Comparison of ENCODE assay signal across 10 mouse cellular contexts in genomic region chr15:102377810-102378262, GRCm38 (mm10). TPM values are rescaled to one million over a fixed set of nuclear protein-coding genes. Genes with fewer than 3 reads are reported as not detected.
DNase-seq lines count a peak whose midpoint lies in the region; ATAC-seq and TF ChIP-seq lines count a peak whose summit lies in the region.
"Had no signal": no experiment of that assay in that cellular context is flagged by ENCODE, and none has a peak within 500 bp of the region (broad histone marks: within the 10 kb centered on the region; RNA-seq: fewer than 3 reads in every experiment).

No protein-coding gene starts in this region.

- no peaks in the 10 kb centered on the region for H3K27me3 ChIP-seq in heart, postnatal 0 days (ENCODE audit: control insufficient read depth, insufficient read depth, low read length)
- H3K27me3 ChIP-seq: Patski had no signal

- 9% methylated on average over 10 of the region's 10 CpGs for WGBS in heart, postnatal 0 days

- no peak for TF ChIP-seq CTCF in layer of hippocampus, adult 2 months (conservative IDR thresholded peaks at IDR 0.05)
- TF ChIP-seq CTCF in embryonic fibroblast, embryonic 13.5 days (IDR thresholded peaks at IDR 0.05; ENCODE audit: borderline replicate concordance, insufficient read depth, low read length), result no peak
- no peak for TF ChIP-seq CTCF in heart, postnatal 0 days (IDR thresholded peaks at IDR 0.05; ENCODE audit: low read depth)

- no peak overlapping the region for H3K4me3 ChIP-seq in layer of hippocampus, adult 2 months
- H3K4me3 ChIP-seq in embryonic fibroblast, embryonic 13.5 days (ENCODE audit: insufficient read depth, low read length), result no peak overlapping the region
- H3K4me3 ChIP-seq in heart, postnatal 0 days (ENCODE audit: low read depth, low read length), result peak overlapping the region; percentile 65; the same call in 1 of the 2 replicates

- DNase-seq in layer of hippocampus, adult 2 months (ENCODE audit: low spot score in 2 of 2), result no peak
- DNase-seq in layer of hippocampus, postnatal 10 days (ENCODE audit: low spot score in 2 of 2), result no peak
- peak; percentile 62 for DNase-seq in heart, postnatal 0 days (ENCODE audit: low spot score)
- DNase-seq in kidney, postnatal 10 days, result peak; percentile 91
- peak; percentile 63 to 79 for DNase-seq in lung, postnatal 4 days
- peak; percentile 69 for DNase-seq in testis, postnatal 10 days (ENCODE audit: low spot score)
- no peak for DNase-seq in yolk sac, embryonic 10.5 days (ENCODE audit: low spot score)

- no peak for TF ChIP-seq POLR2A in embryonic fibroblast, embryonic 13.5 days (IDR thresholded peaks at IDR 0.05; ENCODE audit: low read depth, low read length)

- ATAC-seq in heart, postnatal 0 days (ENCODE audit: insufficient read depth, low read depth), result peak; percentile 62

- no peak for TF ChIP-seq EP300 in heart, postnatal 0 days (IDR thresholded peaks at IDR 0.05; ENCODE audit: low read depth)

- 0 out of 2 replicates have a peak, but pooled peaks cover 6% of the 10 kb centered on the region for H3K4me1 ChIP-seq in embryonic fibroblast, embryonic 13.5 days (ENCODE audit: control insufficient read depth, insufficient read depth, low read length)
- no peaks in the 10 kb centered on the region; the same call in 1 of the 2 replicates for H3K4me1 ChIP-seq in heart, postnatal 0 days (ENCODE audit: control insufficient read depth, insufficient read depth)

- peak overlapping the region; percentile 91 for H3K27ac ChIP-seq in layer of hippocampus, adult 2 months
- H3K27ac ChIP-seq in embryonic fibroblast, embryonic 13.5 days (ENCODE audit: insufficient read depth, low read length), result peak overlapping the region; percentile 92
- H3K27ac ChIP-seq in heart, postnatal 0 days (ENCODE audit: low read depth), result peak overlapping the region; percentile 77

- no peaks in the 10 kb centered on the region for H3K9me3 ChIP-seq in heart, postnatal 0 days (replicated peaks; ENCODE audit: control insufficient read depth, low read length)

- no peaks in the 10 kb centered on the region for H3K36me3 ChIP-seq in heart, postnatal 0 days (replicated peaks; ENCODE audit: control insufficient read depth, insufficient read depth, low read length)

- peak overlapping the region; percentile 98 for H3K4me2 ChIP-seq in heart, postnatal 0 days (ENCODE audit: low read depth, low read length)

- no peak overlapping the region for H3K9ac ChIP-seq in heart, postnatal 0 days (replicated peaks; ENCODE audit: low read depth, low read length)

RNA-seq across cellular contexts. Expression of gene Sp7, which starts 10.9 kb away (rescaled TPM):
- under 1 TPM; 0.32 to 0.49 TPM for total RNA-seq in layer of hippocampus, adult 2 months (2021)
- total RNA-seq in layer of hippocampus, postnatal 10 days (2021), result under 1 TPM; 0.18 to 0.27 TPM
- polyA plus RNA-seq in embryonic fibroblast, embryonic 13.5 days (2011; ENCODE audit: insufficient read length, low read depth, missing spikeins), result 0.52 and 1.1 TPM in 2 replicates
- total RNA-seq in heart, postnatal 0 days (2014; rRNA removed; ENCODE audit: low replicate concordance), result not detected in 2 replicates
- polyA plus RNA-seq in heart, postnatal 0 days (2015; fragmentation: Nextera tagmentation; extraction: Ambion mirVana), result not detected in 2 replicates
- total RNA-seq: neutrophil, adult 5-6 weeks had no signal
- polyA plus RNA-seq: Patski had no signal

RNA-seq across cellular contexts. Expression of gene Aaas, which starts 27.3 kb away (rescaled TPM):
- total RNA-seq in layer of hippocampus, adult 2 months (2021), result 10 to 100 TPM; 24.5 to 26.5 TPM
- 10 to 100 TPM; 23.2 to 26.3 TPM for total RNA-seq in layer of hippocampus, postnatal 10 days (2021)
- polyA plus RNA-seq in embryonic fibroblast, embryonic 13.5 days (2011; ENCODE audit: insufficient read length, low read depth, missing spikeins), result 107 and 109 TPM in 2 replicates
- 25.9 and 59.6 TPM in 2 replicates for total RNA-seq in heart, postnatal 0 days (2014; rRNA removed; ENCODE audit: low replicate concordance)
- 18.8 and 20.4 TPM in 2 replicates for polyA plus RNA-seq in heart, postnatal 0 days (2015; fragmentation: Nextera tagmentation; extraction: Ambion mirVana)

RNA-seq across cellular contexts. Expression of gene Sp1, which starts 28.1 kb away (rescaled TPM):
- total RNA-seq in layer of hippocampus, adult 2 months (2021), result 10 to 100 TPM; 23.1 to 33.0 TPM
- 10 to 100 TPM; 26.2 to 27.6 TPM for total RNA-seq in layer of hippocampus, postnatal 10 days (2021)
- polyA plus RNA-seq in embryonic fibroblast, embryonic 13.5 days (2011; ENCODE audit: insufficient read length, low read depth, missing spikeins), result 42.6 and 51.9 TPM in 2 replicates
- total RNA-seq in heart, postnatal 0 days (2014; rRNA removed; ENCODE audit: low replicate concordance), result 32.1 and 32.6 TPM in 2 replicates
- 3.0 and 3.1 TPM in 2 replicates for polyA plus RNA-seq in heart, postnatal 0 days (2015; fragmentation: Nextera tagmentation; extraction: Ambion mirVana)

RNA-seq across cellular contexts. Expression of gene Myg1, which starts 46.3 kb away (rescaled TPM):
- 10 to 100 TPM; 61.0 to 70.2 TPM for total RNA-seq in layer of hippocampus, adult 2 months (2021)
- 10 to 100 TPM; 61.8 to 62.8 TPM for total RNA-seq in layer of hippocampus, postnatal 10 days (2021)
- polyA plus RNA-seq in embryonic fibroblast, embryonic 13.5 days (2011; ENCODE audit: insufficient read length, low read depth, missing spikeins), result 35.7 and 42.8 TPM in 2 replicates
- total RNA-seq in heart, postnatal 0 days (2014; rRNA removed; ENCODE audit: low replicate concordance), result 35.6 and 60.5 TPM in 2 replicates
- polyA plus RNA-seq in heart, postnatal 0 days (2015; fragmentation: Nextera tagmentation; extraction: Ambion mirVana), result 39.0 and 41.1 TPM in 2 replicates

RNA-seq across cellular contexts. Expression of gene Pfdn5, which starts 51.9 kb away (rescaled TPM):
- 100 to 1,000 TPM; 433 to 437 TPM for total RNA-seq in layer of hippocampus, adult 2 months (2021)
- 100 to 1,000 TPM; 379 to 390 TPM for total RNA-seq in layer of hippocampus, postnatal 10 days (2021)
- polyA plus RNA-seq in embryonic fibroblast, embryonic 13.5 days (2011; ENCODE audit: insufficient read length, low read depth, missing spikeins), result 239 and 257 TPM in 2 replicates
- total RNA-seq in heart, postnatal 0 days (2014; rRNA removed; ENCODE audit: low replicate concordance), result 90.7 and 148 TPM in 2 replicates
- polyA plus RNA-seq in heart, postnatal 0 days (2015; fragmentation: Nextera tagmentation; extraction: Ambion mirVana), result 344 and 362 TPM in 2 replicates

Comparison
In these comparisons a context has a peak if more than half of its experiments do, and no peak if none do; other contexts are left out.
1. DNase-seq: peak in heart, postnatal 0 days (single experiment), kidney, postnatal 10 days (single experiment), lung, postnatal 4 days (2 of 2) and testis, postnatal 10 days (single experiment); none in layer of hippocampus, adult 2 months (0 of 2), layer of hippocampus, postnatal 10 days (0 of 2) and yolk sac, embryonic 10.5 days (single experiment).
2. Peak in every context shown above with its lines, with median percentiles within 50 percentile points of each other: H3K27ac ChIP-seq.